Mouse (Mus musculus) ES-E14 (cell line): ENCODE results near the gene Bsn.
"Not testable (repeated sequence)": the region's sequence is repeated elsewhere in the genome, so short reads cannot be mapped to it uniquely, and the experiment has no call there.

Experiments used
- CHD2 ChIP-seq: IDR thresholded peaks from 2 replicates; pipeline ENCODE4 v1.6.1; 2014; ENCODE audit warnings: mild to moderate bottlenecking, low read depth, low read length, inconsistent platforms
- ZNF384 ChIP-seq: IDR thresholded peaks from 2 replicates; pipeline ENCODE4 v1.6.1; 2012; ENCODE audit warnings: low read depth, low read length, inconsistent platforms

- TF ChIP-seq ZNF384, CHD2: not testable (repeated sequence)
These were observed 54.5 kb downstream of the Bsn start for GRCm38 (mm10) chr9:108135679-108136078.
